Mouse (Mus musculus): ENCODE data around the gene Adamts15.

GRCm38 (mm10) chr9:30879248-30879946 lies 42.9 kb downstream of the Adamts15 start:
- no peak for TF ChIP-seq CTCF (IDR thresholded peaks at IDR 0.05; ENCODE audit: low read depth, low read length)
- TF ChIP-seq TAL1 (conservative IDR thresholded peaks at IDR 0.05; ENCODE audit: low read depth, low read length) = no peak
